Mouse (Mus musculus) kidney, embryonic 14.5 days (tissue): ENCODE measurements around the gene Tcf19. TPM values are rescaled to one million over a fixed set of nuclear protein-coding genes. Genes with fewer than 3 reads are reported as not detected.
"Not testable (repeated sequence)": the region's sequence is repeated elsewhere in the genome, so short reads cannot be mapped to it uniquely, and the experiment has no call there.

Experiments used
- ATAC-seq: fragments of 200-750 bp; cut with Nextera tagmentation; 2 replicates; pipeline ENCODE4 v1.8.0; 2017; ENCODE audit warnings: moderate number of reproducible peaks, mild to moderate bottlenecking, moderate TSS enrichment, moderate library complexity; ENCODE audit not compliant: low FRiP score, low TSS enrichment
- H3K27ac ChIP-seq: fragments of 300-500 bp; sonication (generic); 2 replicates; pipeline ENCODE4 v1.5.1; 2014; ENCODE audit warnings: low read depth, mild to moderate bottlenecking, low read length, moderate library complexity, mixed read lengths
- H3K27me3 ChIP-seq: fragments of 300-500 bp; sonication (generic); 2 replicates; pipeline ENCODE4 v1.6.1; 2014; ENCODE audit warnings: mild to moderate bottlenecking, low read length; ENCODE audit not compliant: control insufficient read depth, insufficient read depth
- H3K36me3 ChIP-seq: fragments of 300-500 bp; sonication (generic); 2 replicates; pipeline ENCODE4 v1.6.1; 2014; ENCODE audit warnings: low read length, mixed read lengths; ENCODE audit not compliant: control insufficient read depth, insufficient read depth
- H3K4me1 ChIP-seq: fragments of 300-500 bp; sonication (generic); 2 replicates; pipeline ENCODE4 v1.6.1; 2014; ENCODE audit warnings: low read length, mixed read lengths; ENCODE audit not compliant: control insufficient read depth, insufficient read depth
- H3K4me2 ChIP-seq: fragments of 300-500 bp; sonication (generic); replicated peaks from 2 replicates; pipeline ENCODE4 v1.6.1; 2014; ENCODE audit warnings: low read depth, mild to moderate bottlenecking, low read length
- H3K4me3 ChIP-seq: fragments of 300-500 bp; sonication (generic); 2 replicates; pipeline ENCODE4 v1.5.1; 2014; ENCODE audit warnings: mild to moderate bottlenecking, low read length
- H3K9ac ChIP-seq: fragments of 300-500 bp; sonication (generic); 2 replicates; pipeline ENCODE4 v1.6.1; 2014; ENCODE audit warnings: low read depth, mild to moderate bottlenecking, low read length, moderate library complexity
- H3K9me3 ChIP-seq: fragments of 300-500 bp; sonication (generic); 2 replicates; pipeline ENCODE4 v1.6.1; 2016; ENCODE audit warnings: low read length; ENCODE audit not compliant: control insufficient read depth
- WGBS: fragments of 180-500 bp; shearing (Covaris S2); extraction: QIAGEN DNeasy Blood & Tissue Kit; methylation state at CpG from one replicate; pipeline ENCODE4 v1.1.7; 2014; 5-methylcytosine and 5-hydroxymethylcytosine counted together
- polyA plus RNA-seq: library from polyadenylated mRNA; unstranded; fragments of >200 nt; fragmentation: Nextera tagmentation; extraction: Ambion mirVana; gene quantifications from 2 replicates; pipeline ENCODE4 v1.2.1, GENCODE M21; 2014

The Tcf19 gene
- polyA plus RNA-seq, 1 experiment from 2014 or later, result 67.8 TPM

DNA sequence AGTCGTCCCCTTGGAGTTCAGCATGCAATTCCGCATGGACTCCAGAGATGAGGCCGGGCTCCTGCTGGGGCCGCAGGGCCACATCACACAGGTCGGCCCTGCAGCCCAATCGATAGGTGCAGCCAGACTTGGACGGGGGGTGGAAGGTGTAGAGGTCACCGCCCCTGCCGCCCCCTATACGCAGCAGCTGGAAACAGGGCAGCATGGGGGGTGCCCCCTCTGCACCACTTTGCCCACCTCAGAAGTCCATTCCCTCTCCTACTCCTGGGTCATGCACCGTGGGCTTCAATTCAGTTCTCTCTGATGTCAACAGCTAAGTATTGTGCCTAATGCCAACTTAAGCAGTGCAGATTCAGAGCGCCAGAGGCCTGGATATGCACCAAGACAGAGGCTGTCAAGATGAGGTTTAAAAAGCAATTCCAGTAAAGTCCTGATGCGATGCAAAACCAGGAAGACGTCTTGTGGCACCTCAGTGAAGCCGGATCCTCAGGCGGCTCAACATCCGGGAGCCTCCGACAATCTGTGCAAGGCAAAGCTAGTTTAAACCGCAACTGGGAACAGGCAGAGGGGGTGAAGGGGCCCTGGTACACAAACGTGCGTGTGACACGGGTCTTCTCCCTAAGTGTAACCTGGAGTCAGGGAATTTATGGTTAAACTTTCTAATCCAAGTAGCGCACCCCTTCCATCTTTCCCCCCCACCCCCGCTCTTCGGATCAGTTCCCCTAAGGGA lies 548 bp downstream of the Tcf19 start:
- H3K27ac ChIP-seq, result no peak overlapping the region
- peak; percentile 11 for ATAC-seq
- WGBS, result 6% methylated on average over 25 of the region's 25 CpGs
- peak overlapping the region; percentile 66 for H3K9ac ChIP-seq
- H3K36me3 ChIP-seq, result peaks cover 15% of the 10 kb centered on the region
- H3K9me3 ChIP-seq, result no peaks in the 10 kb centered on the region
- no peaks in the 10 kb centered on the region for H3K27me3 ChIP-seq
- peak overlapping the region; percentile 64 for H3K4me3 ChIP-seq
- H3K4me2 ChIP-seq, result peak overlapping the region; percentile 90
- H3K4me1 ChIP-seq, result peaks cover 14% of the 10 kb centered on the region

DNA sequence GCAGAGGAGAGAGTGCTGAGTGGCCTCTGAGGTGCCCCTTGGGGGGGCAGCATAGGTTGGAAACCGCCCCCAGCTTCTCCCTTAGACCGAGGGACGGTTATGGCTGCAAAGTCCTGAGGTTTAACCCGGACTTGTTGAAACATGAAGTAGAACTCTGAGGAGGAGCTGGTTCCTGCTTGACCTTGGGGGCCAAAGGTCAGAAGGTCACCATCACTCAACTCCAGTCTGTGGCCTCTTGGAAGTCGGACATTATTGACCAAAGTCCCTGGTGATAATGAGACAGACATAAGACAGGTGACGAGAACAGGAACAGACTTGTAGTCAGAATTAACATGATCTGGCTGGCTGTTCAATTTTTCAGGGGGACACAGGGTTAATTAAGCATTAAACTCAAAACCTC lies 1.9 kb downstream of the Tcf19 start:
- ATAC-seq, result no peak
- Histone ChIP-seq H3K27me3 (no peaks in the 10 kb centered on the region), H3K9me3 (no peaks in the 10 kb centered on the region), H3K27ac (no peak overlapping the region), H3K36me3 (peaks cover 12% of the 10 kb centered on the region; the same call in 1 of the 2 replicates), H3K4me2 (peak overlapping the region; percentile 90), H3K4me1 (peaks cover 14% of the 10 kb centered on the region), H3K4me3 (peak overlapping the region; percentile 64; the same call in 1 of the 2 replicates), H3K9ac (peak overlapping the region; percentile 66; the same call in 1 of the 2 replicates)
- WGBS, result 36% methylated on average over 6 of the region's 6 CpGs

DNA sequence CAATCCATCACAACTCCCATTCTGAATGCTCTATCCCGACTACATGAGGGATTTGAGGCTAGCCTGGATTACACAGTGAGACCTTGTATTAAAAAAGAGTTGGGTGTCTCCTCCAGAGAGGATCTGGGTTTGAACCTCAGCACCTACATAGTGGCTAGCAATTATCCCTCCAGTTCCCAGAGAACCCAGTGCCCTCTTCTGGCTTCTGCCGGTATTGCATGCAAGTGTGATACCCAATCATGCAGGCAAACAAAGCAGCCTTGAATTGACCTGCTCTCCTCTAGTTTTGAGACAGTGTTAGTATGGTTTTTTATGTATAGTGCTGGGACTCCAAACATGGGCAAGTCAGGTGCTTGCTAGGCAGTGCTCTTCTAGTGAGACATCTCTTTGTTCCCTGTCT lies 2.7 kb downstream of the Tcf19 start:
- 15% methylated on average over 2 of the region's 2 CpGs for WGBS
- Histone ChIP-seq H3K4me1 (peaks cover 14% of the 10 kb centered on the region), H3K27ac (no peak overlapping the region), H3K9ac (no peak overlapping the region), H3K9me3 (no peaks in the 10 kb centered on the region), H3K4me3 (no peak overlapping the region), H3K36me3 (peaks cover 12% of the 10 kb centered on the region; the same call in 1 of the 2 replicates), H3K27me3 (peaks cover 3% of the 10 kb centered on the region; the same call in 1 of the 2 replicates), H3K4me2 (0 out of 2 replicates have a peak overlapping the region, but pooled peaks have one; percentile 90)
- no peak for ATAC-seq

DNA sequence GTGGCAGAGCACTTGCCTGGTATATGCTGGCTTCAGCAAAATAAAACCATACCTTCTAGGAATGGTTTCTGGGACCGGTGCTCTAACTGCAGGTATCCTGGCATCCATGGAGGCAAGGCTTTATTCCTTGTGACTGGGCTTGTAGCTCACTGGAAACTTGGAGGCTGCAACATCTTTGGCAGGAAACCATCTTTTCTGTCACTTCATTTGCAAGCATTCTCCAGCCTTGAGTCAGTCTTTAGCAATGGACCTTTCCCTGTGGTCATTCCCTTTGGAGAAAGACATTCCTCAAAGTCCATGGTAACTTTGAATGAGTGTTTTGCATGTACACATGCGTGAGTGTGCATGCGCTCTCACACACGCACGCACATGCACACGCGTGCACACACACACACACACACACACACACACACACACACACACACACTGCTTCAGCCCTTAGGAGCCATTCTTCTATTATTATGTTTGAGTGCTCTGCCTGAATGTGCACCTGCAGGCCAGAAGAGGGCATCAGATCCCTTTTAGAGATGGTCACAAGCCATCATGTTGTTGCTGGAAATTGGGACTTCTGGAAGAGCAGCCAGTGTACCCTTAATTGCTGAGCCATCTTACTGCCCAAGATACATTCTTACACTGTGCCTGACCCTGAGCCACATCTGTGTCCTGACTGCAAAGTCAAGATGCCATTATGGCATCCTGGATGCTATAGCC lies 3.6 kb downstream of the Tcf19 start:
- Histone ChIP-seq H3K4me2 (no peak overlapping the region), H3K9me3 (no peaks in the 10 kb centered on the region), H3K27ac (no peak overlapping the region), H3K27me3 (peaks cover 4% of the 10 kb centered on the region; the same call in 1 of the 2 replicates), H3K4me3 (no peak overlapping the region), H3K36me3 (peaks cover 12% of the 10 kb centered on the region; the same call in 1 of the 2 replicates), H3K4me1 (peaks cover 13% of the 10 kb centered on the region), H3K9ac (no peak overlapping the region)
- ATAC-seq, result no peak
- 98% methylated on average over 7 of the region's 7 CpGs for WGBS

DNA sequence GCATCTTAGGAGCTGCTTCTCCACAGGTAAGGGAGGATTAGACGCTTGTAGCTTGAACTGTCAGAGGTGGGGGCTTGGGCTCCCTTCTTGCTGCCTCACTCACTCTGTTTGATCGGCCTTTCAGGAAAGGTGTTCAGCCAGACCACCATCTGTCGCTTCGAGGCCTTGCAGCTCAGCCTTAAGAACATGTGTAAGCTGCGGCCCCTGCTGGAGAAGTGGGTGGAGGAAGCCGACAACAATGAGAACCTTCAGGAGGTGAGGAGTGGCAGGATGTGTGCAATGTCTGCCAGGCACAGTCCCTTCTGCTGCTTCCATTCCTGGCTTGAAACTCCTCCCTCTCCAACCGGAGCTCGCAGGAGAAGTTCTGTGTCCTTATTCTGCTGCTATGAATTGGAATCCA lies 7.3 kb downstream of the Tcf19 start:
- no peak overlapping the region for H3K9ac ChIP-seq
- H3K27ac ChIP-seq, result no peak overlapping the region
- WGBS, result 29% methylated on average over 8 of the region's 8 CpGs
- no peak overlapping the region for H3K4me3 ChIP-seq
- H3K4me1 ChIP-seq, result no peaks in the 10 kb centered on the region
- peaks cover 11% of the 10 kb centered on the region; the same call in 1 of the 2 replicates for H3K36me3 ChIP-seq
- no peaks in the 10 kb centered on the region for H3K9me3 ChIP-seq
- H3K27me3 ChIP-seq, result peaks cover 30% of the 10 kb centered on the region
- H3K4me2 ChIP-seq, result no peak overlapping the region
- ATAC-seq, result 0 out of 2 replicates have a peak, but pooled peaks have one; percentile 46

DNA sequence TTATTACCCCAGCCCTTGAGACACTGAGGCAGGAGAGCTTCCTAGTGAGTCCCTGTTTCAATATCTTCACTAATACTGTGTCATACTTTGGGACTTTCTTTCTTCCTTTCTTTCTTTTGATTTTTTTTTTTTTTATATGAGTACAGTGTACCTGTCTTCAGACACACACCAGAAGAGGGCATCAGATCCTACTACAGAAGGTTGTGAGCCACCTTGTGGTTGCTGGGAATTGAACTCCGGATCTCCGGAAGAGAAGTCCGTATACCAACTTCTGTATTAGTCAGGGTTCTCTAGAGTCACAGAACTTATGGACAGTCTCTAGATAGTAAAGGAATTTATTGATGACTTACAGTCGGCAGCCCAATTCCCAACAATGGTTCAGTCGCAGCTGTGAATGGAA lies 8.3 kb downstream of the Tcf19 start:
- H3K9ac ChIP-seq, H3K4me2 ChIP-seq, H3K4me3 ChIP-seq, H3K36me3 ChIP-seq, H3K9me3 ChIP-seq, H3K4me1 ChIP-seq, H3K27ac ChIP-seq, ATAC-seq: not testable (repeated sequence)
- peaks cover 30% of the 10 kb centered on the region for H3K27me3 ChIP-seq
- 68% methylated on average over 4 of the region's 5 CpGs for WGBS

DNA sequence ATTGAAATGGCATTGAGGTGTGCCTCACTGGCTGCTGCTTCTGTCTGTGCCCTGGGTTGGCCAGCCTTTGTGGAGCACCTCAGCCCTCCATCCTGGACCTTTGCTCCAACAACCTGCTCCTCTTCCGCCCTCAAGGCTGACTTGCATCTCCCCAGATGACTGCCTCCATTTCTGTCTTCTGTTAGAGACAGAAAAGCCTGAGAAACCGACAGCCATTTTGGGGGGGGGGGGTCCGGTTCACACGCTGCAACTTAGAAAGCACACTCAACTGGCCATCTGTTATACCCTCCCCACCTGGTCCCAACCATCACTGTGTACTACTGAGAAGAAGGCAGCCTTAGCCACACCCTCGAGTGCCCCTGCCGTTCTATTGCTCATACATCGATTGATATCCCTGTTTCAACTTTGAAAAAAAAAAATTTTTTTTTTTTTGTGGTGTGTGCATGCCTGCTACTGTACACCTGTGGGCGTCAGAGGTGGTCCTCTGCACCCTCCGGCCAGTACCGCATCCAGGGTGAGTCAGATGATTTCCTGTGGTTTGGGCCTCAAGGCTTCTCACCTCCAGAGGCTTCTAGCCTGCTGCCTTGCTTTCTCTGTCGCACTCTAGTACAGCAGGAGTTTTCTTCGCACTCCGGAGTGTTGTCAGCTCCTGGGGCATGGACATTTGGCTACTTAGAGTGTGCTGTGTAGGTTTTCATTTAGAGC lies 8.9 kb downstream of the Tcf19 start:
- ATAC-seq, result no peak
- no peak overlapping the region for H3K4me3 ChIP-seq
- peaks cover 30% of the 10 kb centered on the region for H3K27me3 ChIP-seq
- H3K9ac ChIP-seq, result no peak overlapping the region
- H3K4me2 ChIP-seq, result no peak overlapping the region
- H3K9me3 ChIP-seq, result no peaks in the 10 kb centered on the region
- H3K4me1 ChIP-seq, result no peaks in the 10 kb centered on the region
- no peak overlapping the region for H3K27ac ChIP-seq
- 24% methylated on average over 13 of the region's 13 CpGs for WGBS
- peaks cover 6% of the 10 kb centered on the region; the same call in 1 of the 2 replicates for H3K36me3 ChIP-seq

DNA sequence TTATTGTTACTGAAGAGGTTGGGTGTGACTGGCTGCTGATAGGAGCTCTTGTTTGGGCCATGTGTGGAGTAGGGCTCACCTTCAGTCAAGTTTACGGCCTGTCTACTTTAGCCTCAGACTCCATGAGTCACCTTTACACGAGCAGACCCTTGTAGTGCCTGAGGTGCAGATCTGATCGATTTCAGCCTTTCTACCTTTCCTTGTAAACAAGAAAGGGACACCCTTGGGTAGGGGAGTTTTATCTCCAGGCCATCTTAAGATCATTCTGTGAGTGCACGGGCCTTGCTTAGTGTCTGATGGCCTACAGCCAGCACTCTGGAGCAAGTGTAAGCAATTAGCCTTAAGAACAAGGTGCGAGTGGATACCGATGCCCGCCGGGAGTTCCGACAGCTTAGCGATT lies 9.7 kb downstream of the Tcf19 start:
- Histone ChIP-seq H3K4me1 (no peaks in the 10 kb centered on the region), H3K4me3 (no peak overlapping the region), H3K27ac (no peak overlapping the region), H3K4me2 (no peak overlapping the region), H3K36me3 (no peaks in the 10 kb centered on the region), H3K9ac (no peak overlapping the region), H3K9me3 (no peaks in the 10 kb centered on the region), H3K27me3 (peaks cover 30% of the 10 kb centered on the region)
- 16% methylated on average over 10 of the region's 10 CpGs for WGBS
- ATAC-seq, result no peak
